Mouse (Mus musculus): ENCODE data around the gene Pde1a.
"Not testable (repeated sequence)": the region's sequence is repeated elsewhere in the genome, so short reads cannot be mapped to it uniquely, and the experiment has no call there.

Pde1a gene

DNA sequence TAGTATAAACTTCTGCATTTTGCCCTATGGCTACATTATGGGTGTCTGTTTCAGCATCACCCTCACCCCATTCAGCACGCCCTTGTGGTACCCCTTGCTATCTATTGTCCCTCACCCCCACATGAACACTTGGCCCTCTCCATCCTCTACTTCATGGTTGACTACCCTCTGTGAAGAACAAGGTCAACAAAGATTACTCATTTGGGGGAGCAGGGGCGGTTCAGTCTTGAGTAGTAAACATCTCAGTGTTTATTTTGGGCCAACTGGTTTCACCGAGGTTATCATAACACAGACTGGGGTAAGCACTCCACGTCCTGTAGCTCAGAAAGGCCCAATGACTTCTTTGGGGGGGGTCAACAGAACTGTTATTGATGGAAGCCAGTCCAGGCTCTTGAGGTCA lies 164.3 kb downstream of the Pde1a start:
- no peak for ATAC-seq (ENCODE audit: low TSS enrichment)

- no peak for ATAC-seq (ENCODE audit: low TSS enrichment)
These were observed 167.8 kb downstream of the Pde1a start for GRCm38 (mm10) chr2:79961421-79961820.

GRCm38 (mm10) chr2:79957659-79958340 lies 171.5 kb downstream of the Pde1a start:
- no peak for ATAC-seq (ENCODE audit: low TSS enrichment)

DNA sequence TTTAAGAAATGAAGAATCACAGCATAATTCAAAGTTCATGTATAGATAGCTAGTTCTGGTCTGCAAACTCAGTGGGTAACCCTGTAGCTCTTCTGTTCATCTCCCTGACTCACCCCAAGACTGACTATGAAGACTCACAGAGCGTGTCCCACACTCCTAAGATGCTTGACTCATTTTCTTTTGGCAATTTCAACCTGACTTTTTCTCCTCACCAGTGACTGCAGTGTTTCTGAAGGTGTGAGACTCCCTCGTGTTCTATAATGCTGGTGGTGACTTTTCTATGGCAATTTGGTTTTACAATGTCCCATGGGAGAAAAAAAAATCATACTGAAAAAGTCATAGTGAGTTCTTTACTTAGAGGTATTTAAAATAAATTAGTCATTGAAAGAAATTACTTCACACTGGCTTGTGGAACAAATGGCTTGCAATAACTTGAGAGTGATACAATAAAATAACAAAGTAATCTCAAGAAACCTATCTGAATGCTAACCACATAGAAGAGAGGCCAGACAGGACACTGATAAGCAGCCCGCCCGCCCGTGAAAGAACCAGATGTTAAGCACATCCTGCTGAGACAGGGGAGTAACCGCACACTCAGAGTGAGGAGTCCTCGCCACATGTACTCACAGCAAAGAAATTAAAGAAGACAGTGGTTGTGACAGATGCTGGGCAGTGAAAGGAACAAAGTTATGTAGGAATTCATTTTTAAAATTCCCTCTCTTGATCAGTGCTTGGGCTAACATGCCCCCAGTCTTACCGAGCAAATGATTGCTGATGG lies 183.2 kb downstream of the Pde1a start:
- peak; percentile 85 for ATAC-seq (ENCODE audit: low TSS enrichment)

GRCm38 (mm10) chr2:79934660-79935059 lies 194.6 kb downstream of the Pde1a start:
- no peak for ATAC-seq (ENCODE audit: low TSS enrichment)

DNA sequence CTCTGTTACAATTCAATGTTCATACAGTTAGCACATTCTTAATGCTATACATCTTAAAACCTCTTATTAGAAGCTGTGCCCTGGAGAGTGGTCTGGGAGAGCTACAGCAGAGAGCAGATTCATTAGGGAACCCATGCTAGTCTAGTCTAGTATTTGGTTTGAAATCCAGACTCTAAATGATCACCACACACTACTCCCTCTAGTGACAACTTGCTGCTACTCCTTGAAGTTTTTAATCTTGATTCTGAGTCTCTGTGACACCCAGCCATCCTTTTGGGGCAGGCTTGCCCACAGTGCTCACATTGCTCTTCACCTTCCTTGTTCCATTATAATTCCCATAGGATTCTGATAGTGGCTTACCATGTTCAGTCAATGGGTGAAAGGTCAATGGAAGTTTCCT lies 206.9 kb downstream of the Pde1a start:
- no peak for ATAC-seq (ENCODE audit: low TSS enrichment)

DNA sequence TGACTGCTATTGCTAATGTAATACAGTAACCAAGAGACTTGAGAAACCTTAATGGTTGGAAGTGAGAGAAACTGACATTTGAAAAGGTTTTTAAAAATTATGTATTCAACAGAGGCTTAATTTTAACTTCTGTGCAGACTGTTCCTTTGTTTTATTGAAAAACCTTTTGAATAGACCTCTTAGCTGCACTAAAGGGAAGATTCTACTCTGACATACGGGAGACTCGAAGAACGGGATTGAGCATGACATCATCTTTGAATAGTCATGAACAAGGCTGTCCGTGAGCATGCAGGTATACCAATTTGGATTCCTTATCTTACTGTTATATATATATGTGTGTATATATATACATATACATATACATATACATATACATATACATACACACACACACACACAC lies 207.9 kb downstream of the Pde1a start:
- ATAC-seq (ENCODE audit: low TSS enrichment) = no peak

GRCm38 (mm10) chr2:79920438-79920837 lies 208.8 kb downstream of the Pde1a start:
- 0 out of 2 replicates have a peak, but pooled peaks have one; percentile 17 for ATAC-seq (ENCODE audit: low TSS enrichment)

DNA sequence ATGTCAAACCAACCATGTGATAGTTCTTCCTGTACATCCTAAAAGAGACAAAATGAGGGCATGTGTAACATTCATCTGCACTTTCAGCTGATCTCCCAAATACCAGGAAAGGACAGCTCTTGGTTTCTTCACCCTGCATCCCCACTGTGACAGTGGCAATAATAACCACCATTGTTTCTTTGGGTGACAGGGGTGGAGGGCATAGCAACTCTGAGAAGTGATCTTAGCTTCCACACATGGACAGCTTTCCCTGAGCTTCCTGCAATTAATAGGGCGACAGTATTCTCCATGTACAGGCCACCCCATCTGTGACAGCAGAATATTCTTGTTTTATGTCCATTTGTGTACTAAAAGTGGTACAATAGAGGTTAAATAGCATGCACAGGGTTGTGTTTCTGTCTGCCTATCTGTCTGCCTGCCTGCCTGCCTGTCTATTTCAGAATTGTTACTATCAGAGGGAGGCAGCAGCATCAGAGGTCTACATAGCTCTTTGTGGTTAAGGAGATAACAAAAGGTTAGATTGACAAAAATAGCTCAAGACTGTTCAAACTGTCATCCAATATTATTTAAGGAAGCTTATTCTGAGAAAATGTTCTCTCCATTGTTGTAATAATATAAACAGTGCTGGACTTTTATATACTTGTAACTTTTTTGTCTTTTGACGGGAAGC lies 227.3 kb downstream of the Pde1a start:
- ATAC-seq (ENCODE audit: low TSS enrichment) = no peak

- no peak for ATAC-seq (ENCODE audit: low TSS enrichment)
These were observed 230.7 kb downstream of the Pde1a start for GRCm38 (mm10) chr2:79898522-79898921.

DNA sequence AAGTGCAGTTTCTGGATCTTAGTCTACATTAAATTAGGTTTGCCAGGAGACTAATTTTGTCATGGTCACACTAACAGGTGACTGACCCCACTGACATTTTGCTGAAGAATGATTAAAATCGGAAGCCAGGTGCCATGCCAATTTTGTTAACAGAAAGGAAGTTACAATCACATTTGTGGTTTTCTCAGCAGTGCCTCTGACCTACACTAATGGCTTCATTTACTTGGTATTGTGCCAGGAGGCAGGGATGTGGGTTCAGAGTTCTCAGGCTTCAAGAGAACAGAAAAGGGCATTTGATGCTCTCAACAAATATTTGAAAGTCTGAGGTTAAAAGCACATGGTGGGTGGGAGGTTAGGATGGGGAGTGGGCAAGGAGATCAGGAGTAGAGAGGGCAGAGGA lies 236.4 kb downstream of the Pde1a start:
- ATAC-seq (ENCODE audit: low TSS enrichment) = no peak

DNA sequence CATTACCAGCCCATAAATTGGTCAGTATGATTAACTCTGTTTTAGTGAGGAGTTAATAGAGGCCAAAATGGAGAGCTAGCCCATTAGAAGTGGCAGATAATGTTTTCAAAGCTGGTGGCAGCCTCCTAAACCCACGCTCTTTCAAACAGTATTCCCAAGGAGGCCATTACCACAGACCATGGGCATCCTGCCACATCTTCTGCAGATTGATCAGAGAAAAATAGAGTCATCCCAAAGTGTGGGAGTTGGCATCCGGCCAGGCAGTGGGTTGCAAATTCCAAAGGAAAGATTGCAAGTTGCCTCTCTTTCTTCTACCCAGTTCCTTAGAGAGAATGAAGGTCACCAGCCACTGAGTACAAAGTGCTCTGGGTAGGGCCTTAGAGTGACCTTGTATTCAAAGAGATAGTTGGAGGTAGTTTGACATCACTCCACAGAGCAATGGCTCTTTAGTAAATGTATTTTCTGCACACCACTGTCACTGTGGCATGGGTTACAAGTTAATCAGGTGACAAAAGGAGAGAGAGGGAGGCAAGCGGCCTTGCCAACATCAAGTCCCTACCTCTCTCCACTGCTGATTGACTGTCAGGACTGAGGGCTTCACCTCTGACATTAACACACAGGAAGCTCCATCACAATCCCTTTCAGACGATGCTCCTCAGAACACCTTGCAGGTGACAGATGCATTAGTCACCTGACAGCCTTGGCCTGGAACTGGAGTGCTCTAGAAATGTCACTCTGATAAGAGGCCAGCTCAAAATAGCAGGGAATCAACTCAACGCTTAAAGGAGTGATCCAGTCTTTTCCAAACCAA lies 237.3 kb downstream of the Pde1a start:
- peak; percentile 62 for ATAC-seq (ENCODE audit: low TSS enrichment)

GRCm38 (mm10) chr2:79890726-79891125 lies 238.5 kb downstream of the Pde1a start:
- no peak for ATAC-seq (ENCODE audit: low TSS enrichment)

DNA sequence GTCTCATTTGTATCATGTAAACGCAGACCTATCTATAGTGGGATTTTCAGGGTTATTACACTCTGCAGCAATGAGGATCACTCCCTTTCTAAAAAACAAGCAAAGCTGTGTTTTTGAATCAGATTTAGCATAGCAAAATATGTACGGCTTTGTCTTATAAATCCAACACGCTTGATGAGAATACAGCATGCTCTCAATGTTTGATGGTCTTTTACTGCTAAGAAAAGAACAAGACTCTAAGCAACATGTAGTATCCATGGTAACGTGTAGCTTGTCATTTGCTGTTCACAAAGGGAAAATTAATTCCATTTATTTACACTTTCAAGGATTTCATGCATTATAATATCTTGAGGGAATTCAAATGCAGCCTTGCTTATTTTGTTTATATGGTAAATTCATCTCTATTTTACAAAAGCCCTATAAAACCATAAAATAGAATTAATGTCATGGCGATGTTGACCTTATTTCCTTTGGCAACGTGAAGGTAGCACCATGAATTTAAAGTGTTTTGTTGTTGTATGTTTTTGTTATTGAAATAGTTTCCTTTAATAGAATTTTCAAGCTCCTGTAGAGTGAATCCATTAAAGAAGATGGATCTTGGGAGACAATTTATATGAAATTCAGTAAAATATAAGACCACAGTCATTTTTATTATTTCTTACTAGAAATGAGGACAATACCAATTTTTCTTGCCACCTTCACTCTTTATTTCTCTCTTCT lies 245.5 kb downstream of the Pde1a start:
- ATAC-seq (ENCODE audit: low TSS enrichment) = peak; percentile 80

GRCm38 (mm10) chr2:79883210-79883609 lies 246.0 kb downstream of the Pde1a start:
- ATAC-seq (ENCODE audit: low TSS enrichment) = no peak

- peak; percentile 81 for ATAC-seq (ENCODE audit: low TSS enrichment)
These were observed 263.8 kb downstream of the Pde1a start for GRCm38 (mm10) chr2:79865275-79865999.

GRCm38 (mm10) chr2:79856874-79857273 lies 272.4 kb downstream of the Pde1a start:
- no peak for ATAC-seq (ENCODE audit: low TSS enrichment)

GRCm38 (mm10) chr2:79847396-79847795 lies 281.9 kb downstream of the Pde1a start:
- ATAC-seq (ENCODE audit: low TSS enrichment) = not testable (repeated sequence)

GRCm38 (mm10) chr2:79839513-79839912 lies 289.7 kb downstream of the Pde1a start:
- no peak for ATAC-seq (ENCODE audit: low TSS enrichment)

- no peak for ATAC-seq (ENCODE audit: low TSS enrichment)
These were observed 290.2 kb downstream of the Pde1a start for GRCm38 (mm10) chr2:79839090-79839489.

- no peak for ATAC-seq (ENCODE audit: low TSS enrichment)
These were observed 303.4 kb downstream of the Pde1a start for GRCm38 (mm10) chr2:79825853-79826252.
